Mouse (Mus musculus) thymus, adult 18-20 months (tissue): ENCODE results near the gene Dmc1.
A peak's percentile ranks its signal among the peaks of the same experiment; 100 is the strongest.

Experiments
- DNase-seq, 2 experiments: peaks; one replicate each; pipeline ENCODE4 v3.0.0; 2022; ENCODE audit warnings: mixed read lengths in 2 of 2

Gene Dmc1

DNA sequence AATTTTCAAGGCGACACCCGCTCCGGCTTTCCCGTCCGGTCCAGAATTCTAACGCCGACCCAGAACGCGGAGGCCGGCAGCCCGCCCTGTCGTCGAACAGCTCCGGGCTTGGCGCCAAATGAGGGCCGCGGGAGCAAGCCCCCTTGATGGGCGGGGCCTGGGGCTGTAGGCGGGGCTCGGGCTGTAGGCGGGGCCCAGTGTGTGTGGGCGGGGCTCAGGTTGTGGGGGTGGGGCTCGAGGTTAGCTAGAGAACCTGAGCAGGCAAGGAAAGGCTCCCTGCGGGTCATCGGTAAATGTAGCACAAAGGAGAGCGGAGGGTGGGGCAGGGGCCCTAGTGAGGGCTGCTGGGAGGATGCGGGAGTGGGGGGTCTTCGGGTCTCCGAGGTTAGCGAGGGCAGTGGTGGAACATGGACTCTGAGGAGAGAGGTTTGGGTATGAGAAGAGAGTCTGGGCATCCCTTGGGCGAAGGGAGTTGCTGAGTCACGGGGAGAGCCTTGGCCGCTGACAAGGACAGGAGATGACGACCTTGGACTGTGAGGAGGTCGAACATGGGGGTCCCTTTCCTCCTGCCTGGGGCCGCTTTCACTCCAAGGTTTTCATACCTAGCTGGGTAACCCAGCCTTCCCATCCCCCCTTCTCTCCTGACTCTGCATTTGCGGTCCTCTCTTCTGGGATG, at the start of gene Dmc1:
TSS of gene Dmc1 (minus strand) at position 120 of the 676 bp plus-strand sequence.
- peak; percentile 24 to 27 for DNase-seq

GRCm38 (mm10) chr15:79651481-79651880, 46.6 kb upstream of the Dmc1 start:
- DNase-seq = no peak

DNA sequence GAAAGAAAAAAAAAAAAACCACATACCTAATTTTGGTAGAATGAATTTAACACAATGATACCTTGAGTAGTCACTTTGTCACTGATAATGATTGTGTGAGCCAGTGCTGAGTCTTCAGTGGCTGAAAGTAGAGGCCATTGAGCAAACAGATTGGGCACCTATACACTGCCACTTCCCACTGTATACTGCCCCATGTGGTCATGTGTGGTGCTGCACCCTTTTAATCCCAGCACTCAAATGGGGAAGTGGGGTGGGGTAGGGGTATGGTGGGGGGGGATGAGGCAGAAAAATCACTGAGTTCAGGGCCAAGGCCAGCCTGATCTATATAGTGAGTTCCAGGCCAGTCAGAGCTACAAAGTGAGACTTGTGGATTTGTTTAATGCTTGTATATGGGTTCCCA, 45.7 kb upstream of the Dmc1 start:
- peak in 1 of 2 experiments; percentile 13 for DNase-seq

DNA sequence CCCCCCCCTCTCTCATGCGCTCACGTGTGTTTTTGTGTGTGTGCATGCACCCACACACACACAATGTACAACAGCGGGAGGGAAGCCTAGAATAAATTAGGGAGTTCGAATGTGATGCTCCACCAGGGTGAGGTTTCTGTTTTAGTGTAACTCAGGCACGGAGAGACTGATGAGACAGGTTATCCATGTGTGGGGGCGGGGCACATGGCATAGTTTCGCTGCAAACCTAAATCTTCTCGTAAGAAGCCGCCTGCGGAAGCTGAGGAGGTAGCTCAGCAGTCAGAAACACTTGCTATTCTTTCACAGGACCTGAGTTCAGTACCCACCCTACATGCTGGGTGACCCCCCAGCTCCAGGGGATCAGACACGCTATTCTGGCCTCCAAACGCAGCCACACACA, 43.2 kb upstream of the Dmc1 start:
- no peak for DNase-seq

DNA sequence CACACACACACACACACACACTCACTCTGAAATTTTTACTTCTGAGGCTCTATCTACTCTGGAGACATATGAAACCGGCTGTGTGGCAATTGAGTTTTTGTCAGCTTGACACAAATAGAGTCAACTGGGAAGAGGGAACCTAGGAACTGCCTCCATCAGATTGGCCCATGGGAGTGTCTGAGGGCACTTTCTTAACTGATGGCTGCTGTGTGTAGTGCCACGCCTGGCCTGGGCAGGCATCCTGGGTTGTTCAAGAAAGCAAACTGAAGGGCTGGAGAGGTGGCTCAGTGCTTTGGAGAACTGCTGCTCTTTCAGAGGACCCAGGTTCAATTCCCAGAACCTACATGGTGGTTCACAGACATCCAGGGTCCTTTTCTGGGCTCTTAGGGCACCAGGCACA, 40.6 kb upstream of the Dmc1 start:
- no peak for DNase-seq

DNA sequence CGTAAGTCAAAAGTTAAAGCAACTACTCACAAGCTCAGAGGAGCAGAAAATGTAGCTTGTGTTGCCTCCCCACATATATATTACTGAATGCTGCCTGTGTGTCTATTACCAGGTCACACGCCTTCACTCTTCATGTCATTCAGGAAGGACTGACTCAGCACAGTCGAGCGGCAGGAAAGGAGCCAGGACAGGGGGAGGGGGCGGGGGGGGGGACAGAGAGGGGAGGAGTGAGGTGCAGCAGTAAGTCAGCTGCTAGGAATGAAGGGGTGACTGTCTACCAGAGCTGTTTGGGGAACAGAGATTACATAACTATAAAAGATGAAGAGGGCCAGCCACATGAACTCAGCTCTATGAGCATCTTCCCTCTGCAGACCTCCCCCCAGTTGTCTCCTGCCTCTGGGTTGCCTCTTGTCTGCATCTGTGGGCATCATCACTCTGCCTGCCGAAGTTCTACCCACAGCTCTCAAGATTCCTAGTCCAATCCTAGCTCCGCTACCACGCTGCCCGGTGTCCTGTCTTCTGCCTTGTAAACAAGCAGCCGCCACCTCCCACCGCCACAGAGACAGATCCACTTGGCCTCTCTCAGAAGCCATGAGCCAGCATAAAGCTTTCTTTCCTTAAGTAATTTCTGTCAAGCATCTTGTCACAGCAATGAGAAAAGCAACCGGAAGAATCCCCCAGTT, 36.4 kb upstream of the Dmc1 start:
- no peak for DNase-seq

- DNase-seq = no peak
Observed at GRCm38 (mm10) chr15:79630471-79630870, 25.6 kb upstream of the Dmc1 start.

DNA sequence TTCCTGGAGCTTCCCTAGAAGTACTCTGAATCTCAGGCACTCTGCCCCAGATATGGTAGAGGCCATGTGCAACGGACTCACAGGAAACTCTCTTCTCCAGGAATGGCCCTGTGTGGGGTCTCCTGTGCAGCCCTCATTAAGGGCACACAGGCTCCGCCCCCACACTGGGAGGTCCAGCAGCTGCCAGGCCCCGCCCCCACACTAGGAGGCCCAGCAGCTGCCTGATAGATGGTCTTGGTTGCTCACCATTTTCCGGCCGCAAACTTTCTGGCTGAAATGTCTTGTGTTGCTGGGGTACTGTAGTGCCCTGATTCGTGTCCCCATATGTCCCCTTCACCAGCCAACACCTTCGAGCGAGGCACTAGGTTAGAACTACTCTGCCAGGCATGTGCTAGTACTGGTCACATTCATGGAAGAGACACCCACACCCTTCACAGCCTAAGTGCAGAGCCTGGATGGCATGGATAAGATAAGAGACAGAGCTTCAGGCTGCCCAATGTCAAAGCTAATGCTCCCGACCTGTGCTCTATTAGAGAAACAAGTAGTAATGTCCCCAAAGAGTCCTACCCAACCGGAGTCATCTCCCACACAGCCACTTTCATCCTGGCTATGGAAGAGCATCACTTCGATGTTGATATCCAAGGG, 15.0 kb upstream of the Dmc1 start:
- DNase-seq = no peak

DNA sequence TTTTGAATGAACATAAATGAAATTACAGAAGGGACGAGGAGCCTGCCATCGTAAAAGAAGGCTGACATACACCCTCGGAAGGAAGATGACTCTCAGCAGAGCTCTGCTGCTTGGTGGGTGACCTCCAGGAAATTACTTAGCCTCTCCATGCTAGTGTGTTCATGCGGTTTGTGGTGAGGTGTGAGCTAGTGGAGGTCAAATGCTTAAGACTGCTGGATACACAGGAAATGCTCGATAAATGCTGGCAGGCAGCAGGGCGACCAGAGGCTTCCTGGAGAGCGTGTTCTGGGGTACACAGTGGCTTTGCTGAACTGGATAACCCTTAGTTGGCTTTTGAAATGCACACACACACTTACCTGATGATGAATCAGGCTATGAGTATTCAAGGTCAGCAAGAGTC, 13.5 kb upstream of the Dmc1 start:
- DNase-seq = no peak

DNA sequence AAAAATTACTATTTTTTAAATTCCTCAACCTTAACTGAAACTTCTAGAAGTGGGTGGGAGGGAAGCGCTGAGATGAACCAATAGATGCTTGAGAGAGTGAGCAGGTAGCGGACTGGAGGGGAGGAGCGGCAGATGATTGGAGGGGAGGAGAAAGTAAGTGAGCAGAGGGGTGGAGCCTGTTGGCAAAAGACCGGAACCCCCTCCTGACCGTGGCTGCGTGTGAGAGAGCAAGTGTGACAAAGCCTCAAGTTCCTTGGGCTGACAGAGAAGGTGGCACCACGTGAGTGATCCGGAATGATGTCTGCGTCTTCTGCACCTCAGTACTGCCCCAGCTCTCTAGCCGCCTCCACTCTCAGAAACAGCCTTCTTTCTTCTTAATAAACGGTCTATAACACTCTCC, 12.2 kb upstream of the Dmc1 start:
- no peak for DNase-seq

GRCm38 (mm10) chr15:79616729-79617128, 11.8 kb upstream of the Dmc1 start:
- DNase-seq = no peak

DNA sequence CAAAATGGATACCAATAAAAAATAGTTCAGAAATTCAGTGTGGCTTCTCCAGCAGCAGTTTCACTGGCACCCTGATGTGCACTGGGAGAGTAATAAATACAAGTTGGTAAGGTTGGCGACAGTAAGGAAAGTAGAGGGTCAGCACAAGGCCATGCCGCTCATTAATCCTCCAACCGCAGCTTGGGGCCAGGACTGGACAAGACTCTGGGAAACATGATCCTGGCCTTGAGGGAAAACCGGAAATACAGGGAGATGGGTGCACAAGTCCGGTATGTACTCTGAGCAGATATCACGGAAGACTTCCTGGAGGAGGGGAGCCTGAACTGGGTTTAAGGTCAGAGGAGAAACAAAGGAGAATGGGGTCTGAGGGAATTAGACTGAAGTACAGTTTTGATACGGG, 10.6 kb upstream of the Dmc1 start:
- DNase-seq = no peak

DNA sequence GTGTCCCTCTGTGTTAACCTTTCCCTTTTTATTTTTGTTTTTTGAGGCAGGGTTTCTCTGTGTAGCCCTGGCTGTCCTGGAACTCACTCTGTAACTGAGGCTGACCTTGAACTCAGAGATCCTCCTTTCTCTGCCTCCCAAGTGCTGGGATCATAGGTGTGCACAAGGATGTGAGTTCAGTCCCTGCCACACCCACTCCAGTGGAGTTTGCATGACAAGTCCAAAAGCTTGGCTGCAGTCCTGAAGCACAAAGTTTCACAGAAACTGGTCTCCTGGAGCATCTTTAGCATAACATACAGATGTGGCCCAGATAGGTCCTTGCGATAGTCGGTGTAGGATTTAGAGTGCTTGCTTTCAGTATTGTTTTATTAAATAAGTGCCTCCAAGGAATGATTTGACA, 4.3 kb upstream of the Dmc1 start:
- no peak for DNase-seq

GRCm38 (mm10) chr15:79608214-79608613, 3.3 kb upstream of the Dmc1 start:
- DNase-seq = no peak

- no peak for DNase-seq
Observed at GRCm38 (mm10) chr15:79607757-79608156, 2.8 kb upstream of the Dmc1 start.

DNA sequence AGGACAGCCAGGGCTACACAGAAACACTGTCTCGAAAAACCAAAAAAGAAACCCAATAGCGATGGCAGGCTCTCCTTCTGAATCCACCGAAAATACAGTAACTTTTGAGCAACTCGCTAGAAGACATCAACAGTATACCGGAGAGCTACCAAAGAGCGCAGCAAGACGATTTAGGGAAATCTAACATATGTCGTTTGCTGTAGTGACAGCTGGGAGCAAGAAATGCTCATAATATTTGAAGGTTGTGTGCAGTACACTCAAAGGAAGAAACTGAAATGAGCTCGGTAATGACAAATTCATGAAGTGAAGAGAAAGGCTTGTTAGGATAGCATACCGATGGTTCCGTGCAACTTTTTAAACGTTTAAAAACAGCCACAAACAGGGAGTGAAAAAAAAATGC, 1.3 kb upstream of the Dmc1 start:
- no peak for DNase-seq

DNA sequence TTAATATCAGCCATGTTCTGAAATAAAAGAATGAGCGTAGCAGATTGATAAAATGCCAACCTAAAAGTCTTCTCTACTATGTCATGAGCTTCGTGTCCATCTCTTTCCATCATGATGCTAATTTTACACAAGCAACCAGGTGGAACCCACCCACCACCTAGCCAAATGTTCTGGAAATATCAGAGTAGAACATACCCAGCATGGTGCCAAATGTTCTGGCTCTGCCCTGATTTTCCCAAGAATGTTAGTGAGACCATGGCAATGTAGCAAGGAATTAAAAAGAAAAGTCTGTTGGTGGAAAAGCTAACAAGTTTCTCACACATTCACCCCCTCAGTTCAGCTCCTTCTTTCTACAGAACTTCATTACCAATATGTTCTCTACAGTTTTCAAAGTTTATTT, 4.7 kb downstream of the Dmc1 start:
- no peak for DNase-seq

GRCm38 (mm10) chr15:79598715-79599114, 6.2 kb downstream of the Dmc1 start:
- DNase-seq = no peak

DNA sequence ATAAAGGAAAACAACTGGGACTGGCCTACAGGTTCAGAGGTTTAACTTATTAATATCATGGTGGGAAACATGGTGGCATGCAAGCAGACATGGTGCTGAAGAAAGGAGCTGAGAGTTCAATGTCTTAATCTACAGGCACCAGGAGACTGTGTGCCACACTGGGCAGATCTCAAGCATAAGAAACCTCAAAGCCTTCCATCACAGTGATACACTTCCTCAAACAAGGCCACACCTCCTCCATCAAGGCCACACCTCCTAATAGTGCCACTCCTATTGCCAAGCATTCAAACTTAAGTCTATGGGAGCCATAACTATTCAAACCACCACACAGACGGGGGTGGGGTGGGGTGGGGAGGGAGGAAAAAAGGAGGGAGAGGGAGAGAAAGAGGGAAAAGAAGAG, 23.3 kb downstream of the Dmc1 start:
- no peak for DNase-seq

- peak; percentile 22 to 60 for DNase-seq
Observed at GRCm38 (mm10) chr15:79577671-79578426, 27.1 kb downstream of the Dmc1 start.

- no peak for DNase-seq
Observed at GRCm38 (mm10) chr15:79576947-79577346, 28.0 kb downstream of the Dmc1 start.

GRCm38 (mm10) chr15:79575543-79576222, 29.2 kb downstream of the Dmc1 start:
- no peak for DNase-seq

DNA sequence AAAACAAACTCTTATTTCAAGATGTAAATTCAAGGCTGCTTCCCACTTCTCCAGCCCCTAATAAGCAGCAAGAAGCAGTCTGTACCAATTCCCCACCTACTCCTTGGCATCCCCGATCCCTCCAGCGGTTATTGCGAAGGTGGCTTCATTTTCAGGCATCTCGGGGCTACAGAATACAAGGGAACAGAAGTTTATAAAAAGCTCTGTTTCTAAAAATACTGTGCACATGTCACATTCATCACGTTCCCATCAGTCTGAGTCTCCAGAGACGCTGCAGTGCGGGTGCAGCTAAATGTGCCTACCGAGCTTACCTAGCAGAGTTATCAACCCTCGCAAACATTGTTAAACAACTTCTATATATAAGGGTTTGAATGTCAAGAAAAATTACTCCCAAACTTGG, 42.5 kb downstream of the Dmc1 start:
- DNase-seq = no peak
